Mouse (Mus musculus): ENCODE data around the gene Skil.

Gene Skil

GRCm38 (mm10) chr3:31085000-31085399 lies 9.9 kb upstream of the Skil start:
- DNase-seq = no peak

- DNase-seq = no peak
Measured at GRCm38 (mm10) chr3:31088789-31089775, 5.8 kb upstream of the Skil start.

- DNase-seq = no peak
Measured at GRCm38 (mm10) chr3:31089956-31090355, 4.9 kb upstream of the Skil start.

- DNase-seq = peak; percentile 74
Measured at GRCm38 (mm10) chr3:31093196-31093595, 1.7 kb upstream of the Skil start.

- DNase-seq = peak; percentile 86
Measured at GRCm38 (mm10) chr3:31093627-31094351, 1.1 kb upstream of the Skil start.

GRCm38 (mm10) chr3:31095179-31095490 lies 277 bp downstream of the Skil start:
- no peak for DNase-seq

- DNase-seq = peak; percentile 67
Measured at GRCm38 (mm10) chr3:31095491-31096154, 765 bp downstream of the Skil start.

GRCm38 (mm10) chr3:31096155-31097101 lies 1.6 kb downstream of the Skil start:
- no peak for DNase-seq

GRCm38 (mm10) chr3:31097102-31097720 lies 2.4 kb downstream of the Skil start:
- no peak for DNase-seq

- DNase-seq = no peak
Measured at GRCm38 (mm10) chr3:31097976-31098375, 3.1 kb downstream of the Skil start.

- no peak for DNase-seq
Measured at GRCm38 (mm10) chr3:31098556-31098955, 3.7 kb downstream of the Skil start.

- no peak for DNase-seq
Measured at GRCm38 (mm10) chr3:31100026-31100425, 5.2 kb downstream of the Skil start.

- DNase-seq = no peak
Measured at GRCm38 (mm10) chr3:31100802-31101201, 5.9 kb downstream of the Skil start.

GRCm38 (mm10) chr3:31104936-31105335 lies 10.1 kb downstream of the Skil start:
- DNase-seq = no peak

- DNase-seq = no peak
Measured at GRCm38 (mm10) chr3:31106597-31106996, 11.7 kb downstream of the Skil start.

- no peak for DNase-seq
Measured at GRCm38 (mm10) chr3:31107674-31108073, 12.8 kb downstream of the Skil start.

- DNase-seq = no peak
Measured at GRCm38 (mm10) chr3:31109108-31109507, 14.2 kb downstream of the Skil start.

- no peak for DNase-seq
Measured at GRCm38 (mm10) chr3:31123098-31123497, 28.2 kb downstream of the Skil start.

GRCm38 (mm10) chr3:31126303-31126702 lies 31.4 kb downstream of the Skil start:
- DNase-seq = no peak

GRCm38 (mm10) chr3:31126848-31127247 lies 32.0 kb downstream of the Skil start:
- no peak for DNase-seq

- no peak for DNase-seq
Measured at GRCm38 (mm10) chr3:31129766-31130165, 34.9 kb downstream of the Skil start.

- DNase-seq = no peak
Measured at GRCm38 (mm10) chr3:31133664-31134063, 38.8 kb downstream of the Skil start.

Data from embryo, embryonic 11 days (tissue).